Mouse (Mus musculus) small intestine, adult 2 months (tissue): ENCODE data around the gene Hmbs. TPM values are rescaled to one million over a fixed set of nuclear protein-coding genes. Genes with fewer than 3 reads are reported as not detected.

Experiments
- H3K27ac ChIP-seq: fragments of 200-500 bp; 2 replicates; pipeline ENCODE4 v1.5.1; 2012; ENCODE audit warnings: low read depth, low read length, control low read depth, inconsistent platforms; ENCODE audit not compliant: insufficient read depth
- H3K27me3 ChIP-seq: fragments of 200-500 bp; 2 replicates; pipeline ENCODE4 v1.6.1; 2012; ENCODE audit warnings: mild to moderate bottlenecking, moderate library complexity, low read length, inconsistent platforms; ENCODE audit not compliant: control insufficient read depth, insufficient read depth
- H3K36me3 ChIP-seq: fragments of 200-500 bp; 2 replicates; pipeline ENCODE4 v1.6.1; 2012; ENCODE audit warnings: mild to moderate bottlenecking, low read length, control low read depth, inconsistent platforms; ENCODE audit not compliant: control insufficient read depth, insufficient read depth
- H3K4me1 ChIP-seq: fragments of 200-500 bp; 2 replicates; pipeline ENCODE4 v1.6.1; 2012; ENCODE audit warnings: low read length, inconsistent platforms, mixed read lengths; ENCODE audit not compliant: control insufficient read depth, insufficient read depth, insufficient read length
- H3K4me3 ChIP-seq: fragments of 200-500 bp; 2 replicates; pipeline ENCODE4 v1.5.1; 2012; ENCODE audit warnings: low read depth, mild to moderate bottlenecking, control low read depth, inconsistent platforms, low read length, moderate library complexity
- CTCF ChIP-seq: fragments of 200-500 bp; IDR thresholded peaks from 2 replicates; pipeline ENCODE4 v1.5.1; 2012; ENCODE audit warnings: low read depth, mild to moderate bottlenecking, control low read depth, inconsistent platforms, low read length, moderate library complexity, mixed read lengths; ENCODE audit not compliant: insufficient replicate concordance, insufficient read length; ENCODE audit errors: extremely low read depth
- POLR2A ChIP-seq: fragments of 200-500 bp; IDR thresholded peaks from 2 replicates; pipeline ENCODE4 v1.6.1; 2012; ENCODE audit warnings: low read depth, mild to moderate bottlenecking, control low read depth, inconsistent platforms, low read length, moderate library complexity
- WGBS: fragments of 180-500 bp; shearing (Covaris S2); methylation state at CpG from one replicate; pipeline ENCODE4 v1.1.7; 2018; 5-methylcytosine and 5-hydroxymethylcytosine counted together
- polyA plus RNA-seq: library from polyadenylated mRNA; depleted of rRNA; stranded (reverse); fragments of >200 nt; gene quantifications from 2 replicates; pipeline ENCODE4 v1.2.3, GENCODE M21; 2012

The Hmbs gene
- polyA plus RNA-seq, 1 experiment = 44.0 TPM

DNA sequence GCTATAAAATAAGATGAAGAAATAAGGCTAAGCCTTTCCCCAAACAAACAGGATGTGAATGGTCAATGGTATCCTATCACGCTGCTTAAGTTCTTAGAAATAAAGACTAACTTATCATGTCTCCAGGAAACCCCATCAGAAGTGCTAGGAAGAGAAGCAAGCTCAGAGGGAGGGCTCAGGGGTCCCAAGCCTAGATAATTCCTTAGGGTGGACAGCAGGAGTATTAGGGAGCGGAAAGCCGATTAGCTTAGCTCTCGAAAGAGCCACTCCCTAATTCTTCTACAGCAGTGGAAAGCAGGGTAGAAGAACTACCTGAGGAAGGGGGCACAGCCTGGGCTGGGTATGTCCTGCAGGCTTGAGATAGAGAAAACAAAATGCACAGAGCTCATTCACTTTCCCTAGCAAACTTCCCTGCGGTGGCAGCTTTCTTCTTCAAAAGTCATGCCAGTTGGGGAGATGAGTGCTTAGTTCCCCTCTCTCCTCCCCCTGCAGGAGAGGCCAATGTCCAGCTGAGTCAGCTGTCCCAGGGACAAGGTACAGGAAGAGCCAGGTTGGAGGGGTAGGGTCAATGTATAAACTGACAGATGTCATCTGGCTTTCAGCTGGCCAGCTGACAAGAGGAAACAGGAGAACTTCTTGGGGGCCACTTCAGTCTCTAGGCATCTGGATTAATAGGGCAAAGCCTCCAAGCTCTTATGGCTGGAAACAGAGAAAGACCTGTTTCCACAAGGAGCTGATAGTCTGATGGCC is 25.8 kb downstream of the Hmbs start:
- Histone ChIP-seq H3K27ac (peak overlapping the region; percentile 90), H3K4me3 (peak overlapping the region; percentile 97), H3K4me1 (peaks cover 3% of the 10 kb centered on the region; the same call in 1 of the 2 replicates), H3K27me3 (no peaks in the 10 kb centered on the region), H3K36me3 (peaks cover 43% of the 10 kb centered on the region)
- 22% methylated on average over 5 of the region's 5 CpGs for WGBS
- TF ChIP-seq CTCF = no peak
- peak; percentile 39 for TF ChIP-seq POLR2A

DNA sequence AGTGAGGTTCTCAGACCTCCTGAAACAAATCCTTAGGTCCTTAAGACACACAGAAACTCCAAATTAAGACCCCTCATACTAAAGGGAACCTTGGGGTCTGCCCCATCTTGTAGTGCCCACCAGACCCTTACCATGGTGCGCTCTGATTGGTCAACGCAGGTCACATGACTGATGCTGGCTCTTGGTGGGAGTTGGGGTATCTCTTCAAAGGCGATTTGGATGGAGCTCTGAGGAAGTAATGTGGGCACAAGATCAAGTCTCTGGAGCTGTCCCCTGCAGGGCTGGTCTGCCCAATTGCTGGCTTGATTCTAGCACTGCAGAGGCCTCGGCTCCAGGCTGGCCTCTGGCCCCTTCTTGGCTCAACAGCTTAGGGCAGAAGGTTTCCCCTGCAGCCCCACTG is 26.6 kb downstream of the Hmbs start:
- 85% methylated on average over 4 of the region's 4 CpGs for WGBS
- Histone ChIP-seq H3K4me3 (peak overlapping the region; percentile 53), H3K27me3 (no peaks in the 10 kb centered on the region), H3K27ac (peak overlapping the region; percentile 80), H3K4me1 (peaks cover 3% of the 10 kb centered on the region; the same call in 1 of the 2 replicates), H3K36me3 (peaks cover 51% of the 10 kb centered on the region)
- no peak for TF ChIP-seq CTCF
- TF ChIP-seq POLR2A = no peak

DNA sequence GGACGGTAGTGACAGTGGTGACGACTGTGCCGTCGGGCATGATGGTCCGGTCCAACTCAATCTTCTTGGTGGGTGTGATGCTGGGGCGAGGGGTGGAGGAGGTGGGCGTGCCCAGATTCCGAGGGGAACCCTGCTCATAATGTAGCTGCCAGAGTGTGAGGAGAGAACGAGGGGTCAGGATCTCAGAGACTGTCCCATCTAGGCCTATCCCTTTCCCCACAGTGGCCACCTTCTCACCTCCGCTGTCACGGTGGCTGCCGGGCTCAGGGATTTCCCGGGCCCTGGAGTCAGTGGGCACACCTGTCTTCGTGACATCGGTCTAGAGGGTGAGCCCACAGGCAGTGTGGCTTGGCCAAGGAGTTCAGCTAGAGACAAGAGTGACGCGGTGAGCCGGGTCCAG is 29.1 kb downstream of the Hmbs start:
- WGBS = 94% methylated on average over 18 of the region's 18 CpGs

DNA sequence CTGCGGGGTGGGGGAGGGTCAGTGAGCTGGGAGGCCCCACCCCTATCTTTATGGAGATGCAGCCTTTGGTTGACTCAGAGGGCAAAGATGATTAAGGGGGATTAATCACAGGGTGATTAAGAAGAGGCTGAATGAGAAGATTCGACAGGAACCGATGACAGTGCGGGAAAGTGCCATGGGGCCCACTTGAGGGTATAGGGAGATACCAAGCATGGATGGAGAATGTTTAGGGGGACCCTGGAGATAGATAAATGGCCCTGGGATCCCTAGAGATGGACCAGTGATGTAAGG is 29.8 kb downstream of the Hmbs start:
- Histone ChIP-seq H3K27ac (no peak overlapping the region), H3K4me1 (peaks cover 3% of the 10 kb centered on the region; the same call in 1 of the 2 replicates), H3K36me3 (peaks cover 76% of the 10 kb centered on the region), H3K4me3 (no peak overlapping the region), H3K27me3 (no peaks in the 10 kb centered on the region)
- no peak for TF ChIP-seq POLR2A
- no peak for TF ChIP-seq CTCF
- 76% methylated on average over 4 of the region's 4 CpGs for WGBS

More for the DNA sequence above, 29.1 kb downstream of the Hmbs start:
- Histone ChIP-seq H3K36me3 (peaks cover 70% of the 10 kb centered on the region), H3K27ac (no peak overlapping the region), H3K4me3 (no peak overlapping the region), H3K4me1 (peaks cover 3% of the 10 kb centered on the region; the same call in 1 of the 2 replicates), H3K27me3 (no peaks in the 10 kb centered on the region)
- no peak for TF ChIP-seq CTCF
- no peak for TF ChIP-seq POLR2A

DNA sequence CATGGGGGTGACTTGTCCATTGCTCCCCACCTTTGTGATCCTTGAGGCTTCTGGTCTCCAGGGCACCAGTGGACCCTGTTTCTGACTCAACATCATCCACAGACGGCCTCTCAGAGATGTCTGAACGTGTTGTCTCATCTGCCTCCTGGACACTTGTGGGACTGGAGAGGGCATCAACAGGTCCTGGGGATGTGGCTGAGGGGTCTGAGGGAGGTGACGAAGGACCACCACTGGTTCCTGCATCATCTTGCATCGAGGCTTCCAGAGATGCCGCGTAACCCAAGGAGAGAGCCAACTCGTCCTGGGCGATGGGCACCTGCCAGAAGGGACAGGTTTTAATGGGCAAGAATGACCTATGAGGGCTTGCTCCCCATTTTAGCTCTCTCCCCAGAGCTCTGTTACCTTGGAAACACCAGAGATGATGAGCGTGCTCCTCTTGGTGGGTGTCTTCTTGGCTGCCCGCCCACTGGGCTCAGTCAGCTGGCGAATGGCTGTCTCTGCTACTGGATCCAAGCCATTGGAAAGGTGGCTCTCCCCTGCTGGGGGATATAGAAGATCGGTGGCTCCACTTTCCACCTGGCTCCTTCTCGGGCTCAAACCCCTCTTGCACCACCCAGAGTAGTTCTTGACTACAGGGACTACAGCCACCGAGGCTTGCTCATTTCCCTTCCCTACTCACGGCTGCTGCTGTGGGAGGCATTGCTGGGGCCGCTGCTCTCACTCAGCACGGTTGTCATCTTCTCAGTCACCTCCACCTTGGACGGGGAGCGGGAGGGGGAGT is 30.4 kb downstream of the Hmbs start:
- 90% methylated on average over 19 of the region's 19 CpGs for WGBS
- TF ChIP-seq POLR2A (no peak), CTCF (no peak)

DNA sequence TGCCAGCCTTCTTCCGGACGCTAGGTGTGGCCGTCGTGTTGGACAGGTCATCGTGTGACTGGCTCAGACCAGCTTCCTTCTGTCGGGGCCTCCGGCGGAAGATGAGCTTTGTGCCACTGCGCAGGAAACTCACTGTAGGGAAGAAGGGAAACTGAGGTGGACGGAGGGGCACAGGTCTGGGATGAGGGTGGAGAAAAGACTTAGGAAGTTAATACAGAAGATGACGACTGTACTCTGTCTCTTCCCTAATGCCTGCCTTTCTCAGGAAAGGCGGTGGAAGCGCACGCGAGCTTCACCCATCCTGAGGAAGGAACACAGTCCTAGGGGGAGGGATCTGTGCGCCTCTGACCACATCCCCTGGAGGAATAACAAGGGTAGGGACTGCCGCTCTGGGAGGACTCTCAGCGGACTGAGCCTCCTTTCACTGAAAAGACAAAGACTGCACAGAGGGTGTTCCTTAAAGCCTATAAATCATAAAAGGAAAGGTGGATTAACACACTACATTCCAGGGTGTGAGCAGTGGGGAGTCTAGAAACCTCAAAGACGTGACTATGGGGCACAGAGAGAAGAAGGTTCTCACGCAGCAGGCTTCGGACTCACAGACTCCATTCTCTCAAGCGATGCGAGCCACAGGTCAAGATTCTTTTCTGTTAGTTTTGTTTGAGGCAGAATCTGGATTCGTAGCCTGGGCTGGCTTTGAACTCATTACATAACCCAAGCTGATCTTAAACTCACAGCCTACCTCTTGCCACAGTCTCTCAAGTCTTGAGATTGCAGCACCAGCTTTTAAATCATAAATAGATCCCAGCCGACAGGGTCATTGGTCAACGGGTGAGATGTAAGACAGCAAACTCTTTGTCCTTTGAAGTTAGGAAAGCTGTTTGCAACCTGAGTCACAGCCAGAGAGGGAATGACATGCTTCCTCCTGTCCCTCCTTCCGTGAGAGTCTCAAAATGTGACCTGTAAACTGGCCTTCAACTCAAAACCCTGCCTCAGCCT is 32.6 kb downstream of the Hmbs start:
- H3K4me1 ChIP-seq = no peaks in the 10 kb centered on the region
- no peak overlapping the region for H3K27ac ChIP-seq
- 65% methylated on average over 27 of the region's 27 CpGs for WGBS

More for the DNA sequence above, 30.4 kb downstream of the Hmbs start:
- H3K4me1 ChIP-seq = peaks cover 3% of the 10 kb centered on the region; the same call in 1 of the 2 replicates
- no peak overlapping the region for H3K4me3 ChIP-seq
- peaks cover 76% of the 10 kb centered on the region for H3K36me3 ChIP-seq
- no peak overlapping the region for H3K27ac ChIP-seq
- no peaks in the 10 kb centered on the region for H3K27me3 ChIP-seq

More for the DNA sequence above, 32.6 kb downstream of the Hmbs start:
- TF ChIP-seq POLR2A (no peak), CTCF (no peak)
- peaks cover 65% of the 10 kb centered on the region for H3K36me3 ChIP-seq
- H3K4me3 ChIP-seq = 0 out of 2 replicates have a peak overlapping the region, but pooled peaks have one; percentile 0
- H3K27me3 ChIP-seq = no peaks in the 10 kb centered on the region
